Mouse (Mus musculus): ENCODE results near the gene Nek6. TPM values are rescaled to one million over a fixed set of nuclear protein-coding genes. Genes with fewer than 3 reads are reported as not detected.
A peak's percentile ranks its signal among the peaks of the same experiment; 100 is the strongest.

Nek6 gene
- polyA plus RNA-seq, 1 experiment from 2014 or later: 29.9 TPM

DNA sequence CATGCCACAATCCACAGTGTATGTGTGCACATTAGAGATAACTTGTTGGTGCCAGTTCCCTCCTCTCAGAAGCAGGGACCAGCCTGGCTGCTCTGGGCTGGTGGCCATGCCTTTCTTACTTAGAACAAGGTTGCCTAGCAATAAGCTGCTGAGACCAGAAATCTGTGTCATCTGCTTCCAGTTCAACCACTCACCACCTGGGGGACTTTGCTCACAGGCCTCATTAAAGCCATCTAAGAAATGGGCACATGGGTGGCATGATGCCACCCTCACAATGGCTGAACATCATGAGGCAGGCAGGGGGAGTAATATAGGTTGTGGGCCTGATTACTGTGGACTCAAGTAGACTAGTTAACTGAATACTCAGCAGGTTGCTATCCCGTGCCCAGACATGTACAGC is 1.3 kb upstream of the Nek6 start:
- H3K4me1 ChIP-seq (replicated peaks): peaks cover 49% of the 10 kb centered on the region
- 81% methylated on average over 1 of the region's 1 CpGs for WGBS (ENCODE audit: insufficient replicate concordance)
- ATAC-seq (ENCODE audit: low read depth): no peak

DNA sequence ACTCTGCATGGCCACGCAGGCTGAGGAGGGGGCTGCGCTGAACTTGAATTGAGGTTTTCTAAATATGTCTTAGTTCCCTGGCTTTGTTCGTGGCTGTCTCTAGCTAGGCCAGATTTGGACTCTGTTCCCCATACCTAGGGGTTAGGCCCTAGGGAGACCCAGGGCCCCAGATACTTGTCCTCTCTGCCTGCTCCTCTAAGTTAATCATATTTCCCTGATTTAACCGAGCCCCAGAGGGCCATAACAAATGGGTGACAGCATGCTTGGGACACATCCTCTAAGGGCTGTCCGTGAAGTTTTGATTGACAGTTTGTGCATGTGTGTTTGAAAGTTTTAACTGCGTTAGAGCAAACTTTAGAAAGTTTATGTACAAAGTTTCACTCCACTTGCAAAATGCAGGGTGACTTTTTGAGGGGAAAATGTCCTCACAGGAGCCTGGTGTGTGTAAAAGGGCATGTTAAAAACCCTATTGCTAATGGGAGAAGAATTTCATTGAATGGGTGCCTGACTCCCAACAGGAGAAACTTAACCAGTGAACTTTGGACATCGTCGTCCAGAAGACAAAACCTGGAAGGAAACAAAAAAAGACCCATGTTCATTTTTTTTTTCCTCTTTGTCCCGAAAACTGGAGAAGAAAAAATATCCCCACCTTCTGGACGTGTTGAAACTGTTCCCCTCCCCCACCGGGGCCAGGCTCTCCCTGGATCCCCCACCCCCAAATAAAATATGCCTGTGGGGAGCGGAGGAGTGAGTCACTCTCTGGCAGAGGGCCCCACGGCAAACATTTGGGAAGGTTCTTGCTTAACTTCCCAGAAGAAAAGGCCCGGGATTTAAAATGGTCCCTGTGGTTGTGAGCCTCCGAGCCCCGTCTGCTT is 1.1 kb downstream of the Nek6 start:
- Histone ChIP-seq H3K9ac (peak overlapping the region; percentile 79), H3K4me3 (replicated peaks) (peak overlapping the region; percentile 75), H3K27ac (peak overlapping the region; percentile 68), H3K4me1 (replicated peaks) (peaks cover 57% of the 10 kb centered on the region), H3K4me2 (peak overlapping the region; percentile 82), H3K27me3 (peaks cover 65% of the 10 kb centered on the region), H3K36me3 (0 out of 2 replicates have a peak, but pooled peaks cover 4% of the 10 kb centered on the region), H3K9me3 (replicated peaks) (no peaks in the 10 kb centered on the region)
- DNase-seq (no peak), ATAC-seq (ENCODE audit: low read depth) (peak; percentile 15)
- 28% methylated on average over 16 of the region's 16 CpGs for WGBS (ENCODE audit: insufficient replicate concordance)

More for the DNA sequence above, 1.3 kb upstream of the Nek6 start:
- Histone ChIP-seq H3K36me3 (no peaks in the 10 kb centered on the region), H3K9me3 (replicated peaks) (no peaks in the 10 kb centered on the region), H3K9ac (no peak overlapping the region), H3K4me3 (replicated peaks) (no peak overlapping the region), H3K27me3 (peaks cover 76% of the 10 kb centered on the region), H3K4me2 (no peak overlapping the region), H3K27ac (no peak overlapping the region)
- DNase-seq: no peak

DNA sequence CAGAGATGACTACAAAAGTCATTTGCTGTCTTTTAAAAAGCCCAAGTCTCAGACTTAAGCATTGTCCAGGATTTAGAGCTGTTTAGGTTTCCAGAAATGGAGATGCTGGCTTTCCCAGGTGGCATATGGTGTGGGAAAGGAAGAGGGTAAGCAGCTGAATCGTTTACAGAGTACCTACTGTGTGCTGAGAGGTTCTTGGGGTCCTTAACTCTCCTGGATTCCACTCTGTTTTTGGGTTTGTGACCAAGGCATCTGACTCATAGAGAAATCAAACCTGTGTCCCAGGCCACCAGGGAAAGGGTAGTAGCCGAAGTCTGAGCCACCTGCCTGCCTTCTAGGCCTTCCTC is 1.7 kb downstream of the Nek6 start:
- Histone ChIP-seq H3K36me3 (0 out of 2 replicates have a peak, but pooled peaks cover 4% of the 10 kb centered on the region), H3K4me3 (replicated peaks) (peak overlapping the region; percentile 75), H3K27me3 (peaks cover 62% of the 10 kb centered on the region), H3K9me3 (replicated peaks) (no peaks in the 10 kb centered on the region), H3K4me2 (peak overlapping the region; percentile 82), H3K4me1 (replicated peaks) (peaks cover 54% of the 10 kb centered on the region), H3K27ac (peak overlapping the region; percentile 68), H3K9ac (peak overlapping the region; percentile 79)
- ATAC-seq (ENCODE audit: low read depth) (no peak), DNase-seq (no peak)
- WGBS (ENCODE audit: insufficient replicate concordance): 56% methylated on average over 2 of the region's 2 CpGs

DNA sequence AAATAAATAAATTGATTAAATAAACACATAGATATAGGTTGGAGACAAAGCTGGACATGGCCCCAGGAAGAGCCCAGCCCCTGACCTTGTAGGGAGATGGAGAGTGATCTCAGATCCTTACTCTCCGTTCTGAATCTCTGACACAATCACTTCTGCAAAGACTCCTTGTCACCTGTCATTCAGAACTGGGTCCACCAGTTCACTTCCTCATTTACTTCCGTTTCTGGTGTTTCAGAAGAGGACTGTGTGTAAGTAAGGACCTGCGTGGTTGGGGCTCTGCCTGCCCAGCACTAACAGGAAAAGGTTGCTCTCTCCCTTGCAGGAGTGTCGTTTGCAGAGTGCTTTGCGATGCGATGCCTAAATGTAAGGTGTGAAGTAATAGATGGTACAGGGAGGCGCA is 3.0 kb downstream of the Nek6 start:
- DNase-seq (no peak), ATAC-seq (ENCODE audit: low read depth) (no peak)
- Histone ChIP-seq H3K9ac (no peak overlapping the region), H3K9me3 (replicated peaks) (no peaks in the 10 kb centered on the region), H3K27ac (no peak overlapping the region), H3K36me3 (0 out of 2 replicates have a peak, but pooled peaks cover 4% of the 10 kb centered on the region), H3K4me2 (no peak overlapping the region), H3K4me3 (replicated peaks) (no peak overlapping the region), H3K4me1 (replicated peaks) (peaks cover 66% of the 10 kb centered on the region), H3K27me3 (peaks cover 52% of the 10 kb centered on the region)
- WGBS (ENCODE audit: insufficient replicate concordance): 29% methylated on average over 7 of the region's 7 CpGs

DNA sequence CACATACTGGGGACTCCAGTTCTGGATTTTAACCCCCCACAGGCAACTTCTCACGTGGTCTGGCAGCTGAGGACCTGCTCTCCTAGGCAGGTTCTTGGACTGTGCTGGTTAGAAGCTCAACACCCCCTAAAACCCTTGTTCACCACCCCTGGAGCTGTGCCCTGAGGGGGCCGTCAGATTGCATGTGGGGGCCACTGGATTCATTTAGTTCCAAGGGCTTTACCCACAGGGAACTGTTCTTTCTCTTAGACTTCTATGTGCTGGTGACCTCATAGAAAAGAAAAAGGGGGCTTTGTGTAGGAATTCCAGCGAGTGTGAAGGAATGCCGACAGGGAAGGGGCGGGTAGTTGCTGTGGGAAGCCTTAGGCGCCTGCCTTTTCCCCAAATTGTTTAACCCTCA is 4.0 kb downstream of the Nek6 start:
- peaks cover 69% of the 10 kb centered on the region for H3K4me1 ChIP-seq (replicated peaks)
- no peak overlapping the region for H3K9ac ChIP-seq
- no peak overlapping the region for H3K27ac ChIP-seq
- peaks cover 42% of the 10 kb centered on the region for H3K27me3 ChIP-seq
- DNase-seq (no peak), ATAC-seq (ENCODE audit: low read depth) (no peak)
- H3K4me3 ChIP-seq (replicated peaks): no peak overlapping the region
- H3K4me2 ChIP-seq: no peak overlapping the region
- H3K36me3 ChIP-seq: 0 out of 2 replicates have a peak, but pooled peaks cover 4% of the 10 kb centered on the region
- no peaks in the 10 kb centered on the region for H3K9me3 ChIP-seq (replicated peaks)
- 72% methylated on average over 6 of the region's 6 CpGs for WGBS (ENCODE audit: insufficient replicate concordance)

DNA sequence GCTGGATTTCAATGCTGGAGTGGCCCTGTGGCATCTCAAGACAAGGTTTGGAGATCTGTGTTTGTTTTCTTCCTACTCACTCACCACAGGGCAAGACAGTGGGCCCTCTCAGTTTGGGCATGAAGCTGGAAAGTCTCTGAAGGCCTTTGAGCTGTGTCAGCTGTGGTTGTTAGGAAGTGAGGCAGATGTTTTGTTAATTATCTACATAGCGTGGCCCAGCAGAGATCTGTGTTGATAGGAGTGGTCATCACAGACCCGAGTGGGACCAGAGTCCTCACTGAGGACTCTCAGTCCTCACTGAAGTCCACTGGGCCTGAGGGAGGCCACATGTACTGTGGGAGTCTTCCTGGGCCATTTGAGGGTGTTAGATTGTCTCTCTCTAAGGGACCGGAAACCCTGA is 5.0 kb downstream of the Nek6 start:
- Histone ChIP-seq H3K4me2 (no peak overlapping the region), H3K9ac (no peak overlapping the region), H3K9me3 (replicated peaks) (no peaks in the 10 kb centered on the region), H3K36me3 (0 out of 2 replicates have a peak, but pooled peaks cover 4% of the 10 kb centered on the region), H3K27ac (no peak overlapping the region), H3K4me1 (replicated peaks) (peaks cover 68% of the 10 kb centered on the region), H3K4me3 (replicated peaks) (no peak overlapping the region), H3K27me3 (peaks cover 34% of the 10 kb centered on the region)
- 50% methylated on average over 3 of the region's 3 CpGs for WGBS (ENCODE audit: insufficient replicate concordance)
- DNase-seq (no peak), ATAC-seq (ENCODE audit: low read depth) (no peak)

DNA sequence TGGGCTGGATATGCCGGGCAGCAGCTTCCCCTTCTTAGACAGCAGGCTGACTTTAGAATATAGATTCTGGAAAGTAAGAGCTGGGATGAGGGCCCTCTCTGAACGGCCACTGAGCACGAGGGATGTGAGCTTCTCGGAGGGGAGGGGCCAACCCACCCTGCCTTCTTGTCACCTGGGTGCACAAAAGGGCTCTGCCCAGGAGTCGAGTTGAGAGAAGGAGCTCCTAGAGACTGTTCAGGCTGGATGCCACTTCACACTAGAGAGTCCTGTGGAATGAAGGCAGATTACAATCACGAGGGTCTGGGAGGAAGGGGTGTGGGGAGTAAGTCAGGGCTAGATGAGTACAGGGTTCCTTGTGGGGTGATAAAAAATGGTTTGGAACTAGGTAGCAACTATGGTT is 5.6 kb downstream of the Nek6 start:
- ATAC-seq (ENCODE audit: low read depth): no peak
- H3K4me1 ChIP-seq (replicated peaks): peaks cover 64% of the 10 kb centered on the region
- no peak for DNase-seq
- no peak overlapping the region for H3K4me2 ChIP-seq
- H3K9ac ChIP-seq: no peak overlapping the region
- H3K27me3 ChIP-seq: peaks cover 28% of the 10 kb centered on the region
- WGBS (ENCODE audit: insufficient replicate concordance): 50% methylated on average over 6 of the region's 6 CpGs
- H3K36me3 ChIP-seq: 0 out of 2 replicates have a peak, but pooled peaks cover 4% of the 10 kb centered on the region
- H3K4me3 ChIP-seq (replicated peaks): no peak overlapping the region
- H3K9me3 ChIP-seq (replicated peaks): no peaks in the 10 kb centered on the region
- H3K27ac ChIP-seq: no peak overlapping the region

DNA sequence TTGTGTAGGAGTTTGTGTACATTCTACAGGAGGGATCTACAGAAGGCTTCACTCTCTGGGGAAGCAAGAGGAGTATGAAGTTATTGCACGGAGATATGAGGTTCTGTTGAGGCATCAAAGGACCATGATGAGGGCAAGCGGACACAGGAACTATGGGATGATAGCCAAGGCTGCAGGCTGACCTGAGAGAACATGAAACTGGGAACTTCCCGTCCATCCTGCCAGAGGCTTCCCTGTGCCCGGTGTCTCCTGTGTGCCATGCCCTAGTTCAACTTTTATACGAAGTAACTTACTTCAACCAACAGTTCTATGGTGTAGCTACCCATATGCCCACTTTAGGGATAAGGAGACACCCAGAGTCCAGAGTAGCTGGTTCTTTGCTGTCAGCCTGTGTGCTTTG is 7.3 kb downstream of the Nek6 start:
- Histone ChIP-seq H3K4me2 (no peak overlapping the region), H3K4me1 (replicated peaks) (peaks cover 64% of the 10 kb centered on the region), H3K4me3 (replicated peaks) (no peak overlapping the region), H3K27ac (no peak overlapping the region), H3K27me3 (peaks cover 12% of the 10 kb centered on the region; the same call in 1 of the 2 replicates), H3K9me3 (replicated peaks) (no peaks in the 10 kb centered on the region), H3K36me3 (0 out of 2 replicates have a peak, but pooled peaks cover 4% of the 10 kb centered on the region), H3K9ac (no peak overlapping the region)
- no peak for ATAC-seq (ENCODE audit: low read depth)
- 72% methylated on average over 5 of the region's 5 CpGs for WGBS (ENCODE audit: insufficient replicate concordance)
- DNase-seq: no peak

DNA sequence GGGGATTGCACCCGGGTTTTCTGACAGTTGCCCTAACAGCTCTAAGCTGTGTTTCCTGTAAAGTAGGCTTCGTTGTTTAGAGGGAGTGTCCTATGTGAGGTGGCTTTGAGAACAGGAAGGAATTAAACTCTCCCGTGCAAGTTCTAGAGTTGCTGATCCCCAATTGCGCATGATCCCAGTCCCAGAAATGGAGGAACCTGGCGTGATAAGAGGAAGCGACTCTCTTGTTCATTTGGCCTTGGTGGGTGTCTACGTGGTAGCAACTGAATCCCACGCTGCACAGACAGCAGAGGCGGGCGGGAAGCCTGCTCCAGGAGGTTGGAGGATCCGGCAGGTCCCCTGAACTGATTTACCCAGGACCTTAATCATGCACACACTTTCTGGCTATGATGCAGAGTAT is 8.5 kb downstream of the Nek6 start:
- H3K36me3 ChIP-seq: 0 out of 2 replicates have a peak, but pooled peaks cover 4% of the 10 kb centered on the region
- H3K9ac ChIP-seq: no peak overlapping the region
- H3K4me2 ChIP-seq: no peak overlapping the region
- peaks cover 65% of the 10 kb centered on the region for H3K4me1 ChIP-seq (replicated peaks)
- DNase-seq (no peak), ATAC-seq (ENCODE audit: low read depth) (no peak)
- no peak overlapping the region for H3K27ac ChIP-seq
- WGBS (ENCODE audit: insufficient replicate concordance): 53% methylated on average over 11 of the region's 11 CpGs
- H3K27me3 ChIP-seq: 0 out of 2 replicates have a peak, but pooled peaks cover 3% of the 10 kb centered on the region
- no peaks in the 10 kb centered on the region for H3K9me3 ChIP-seq (replicated peaks)
- H3K4me3 ChIP-seq (replicated peaks): no peak overlapping the region

DNA sequence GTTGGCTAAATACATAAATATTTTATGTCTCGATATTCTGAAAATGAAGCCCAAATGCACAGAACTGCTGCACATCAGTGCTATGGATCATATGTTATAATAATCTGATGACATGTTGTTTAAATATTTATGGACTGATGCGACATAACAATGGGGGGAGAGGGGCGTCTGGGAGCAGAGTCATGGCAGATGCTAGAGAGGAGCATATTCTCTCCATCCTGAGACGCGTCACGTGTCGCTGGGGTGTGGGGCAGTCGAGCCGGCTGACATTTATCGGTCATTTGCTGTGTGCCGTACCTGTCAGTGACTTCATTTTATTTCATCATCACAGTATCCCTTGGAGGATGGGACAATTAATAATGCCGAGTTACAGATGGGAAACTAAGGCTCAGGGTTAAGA is 10.2 kb downstream of the Nek6 start:
- ATAC-seq (ENCODE audit: low read depth) (no peak), DNase-seq (no peak)
- Histone ChIP-seq H3K4me1 (replicated peaks) (peaks cover 53% of the 10 kb centered on the region), H3K36me3 (no peaks in the 10 kb centered on the region), H3K9me3 (replicated peaks) (no peaks in the 10 kb centered on the region), H3K27ac (no peak overlapping the region), H3K27me3 (0 out of 2 replicates have a peak, but pooled peaks cover 3% of the 10 kb centered on the region), H3K4me2 (no peak overlapping the region), H3K9ac (no peak overlapping the region), H3K4me3 (replicated peaks) (no peak overlapping the region)
- WGBS (ENCODE audit: insufficient replicate concordance): 83% methylated on average over 12 of the region's 12 CpGs

DNA sequence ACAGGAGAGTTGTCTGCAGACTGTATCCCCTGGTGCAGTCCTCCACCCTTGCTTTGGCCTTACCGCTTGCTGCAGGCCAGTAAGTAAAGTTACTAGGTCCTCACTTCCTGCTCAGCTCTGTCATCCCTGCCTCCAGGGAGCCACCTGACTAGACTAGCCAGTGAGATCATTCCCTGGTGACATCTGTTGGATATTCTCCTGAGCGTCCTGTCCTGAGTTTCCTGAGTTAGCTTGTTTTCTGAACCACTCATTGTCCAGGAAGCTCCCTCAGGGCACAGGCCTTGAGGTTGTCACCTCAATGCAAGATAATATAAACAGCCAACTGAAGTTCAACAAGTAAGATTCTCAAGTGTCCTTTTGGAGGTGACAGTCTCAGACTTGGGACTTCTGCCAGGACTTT is 10.9 kb downstream of the Nek6 start:
- Histone ChIP-seq H3K27me3 (0 out of 2 replicates have a peak, but pooled peaks cover 3% of the 10 kb centered on the region), H3K27ac (no peak overlapping the region), H3K9ac (no peak overlapping the region), H3K9me3 (replicated peaks) (no peaks in the 10 kb centered on the region), H3K36me3 (no peaks in the 10 kb centered on the region), H3K4me1 (replicated peaks) (peaks cover 48% of the 10 kb centered on the region), H3K4me2 (no peak overlapping the region), H3K4me3 (replicated peaks) (no peak overlapping the region)
- WGBS (ENCODE audit: insufficient replicate concordance): 56% methylated on average over 2 of the region's 2 CpGs
- ATAC-seq (ENCODE audit: low read depth) (no peak), DNase-seq (no peak)
